Mouse (Mus musculus) ES-Bruce4 (cell line): ENCODE measurements around the gene Dnttip1.

Experiments used
- CTCF ChIP-seq: IDR thresholded peaks from one replicate; pipeline ENCODE4 v1.8.1; 2011; ENCODE audit warnings: low read depth, low read length
- EP300 ChIP-seq: IDR thresholded peaks from 2 replicates; pipeline ENCODE4 v1.6.1; 2011; ENCODE audit warnings: low read depth, low read length; ENCODE audit not compliant: insufficient read depth
- POLR2A ChIP-seq: IDR thresholded peaks from one replicate; pipeline ENCODE4 v1.8.1; 2011; ENCODE audit warnings: low read length; ENCODE audit not compliant: insufficient read depth

GRCm38 (mm10) chr2:164752454-164752853 lies 6.7 kb downstream of the Dnttip1 start:
- TF ChIP-seq CTCF: no peak
- no peak for TF ChIP-seq EP300
- TF ChIP-seq POLR2A: no peak
